Mouse (Mus musculus) midbrain, postnatal 0 days (tissue): ENCODE data around the gene Ldlrap1. TPM values are rescaled to one million over a fixed set of nuclear protein-coding genes. Genes with fewer than 3 reads are reported as not detected.

Experiments
- ATAC-seq: fragments of 200-750 bp; cut with Nextera tagmentation; 2 replicates; pipeline ENCODE4 v1.8.0; 2017; ENCODE audit warnings: moderate number of reproducible peaks, mild to moderate bottlenecking, moderate TSS enrichment, moderate library complexity; ENCODE audit not compliant: low FRiP score
- DNase-seq: peaks from one replicate; pipeline ENCODE4 v3.0.0-alpha.2; 2015; ENCODE audit warnings: low spot score
- H3K27ac ChIP-seq: fragments of 300-500 bp; sonication (generic); 2 replicates; pipeline ENCODE4 v1.5.1; 2014; ENCODE audit warnings: low read depth, mild to moderate bottlenecking, low read length, mixed read lengths
- H3K27me3 ChIP-seq: fragments of 300-500 bp; sonication (generic); 2 replicates; pipeline ENCODE4 v1.6.1; 2014; ENCODE audit warnings: low read length, control low read depth, mixed read lengths; ENCODE audit not compliant: insufficient read depth
- H3K36me3 ChIP-seq: fragments of 300-500 bp; sonication (generic); 2 replicates; pipeline ENCODE4 v1.6.1; 2014; ENCODE audit warnings: low read length, control low read depth, mixed read lengths; ENCODE audit not compliant: insufficient read depth
- H3K4me1 ChIP-seq: fragments of 300-500 bp; sonication (generic); 2 replicates; pipeline ENCODE4 v1.6.1; 2014; ENCODE audit warnings: mild to moderate bottlenecking, control low read depth, antibody characterized with exemption, low read length, mixed read lengths; ENCODE audit not compliant: insufficient read depth
- H3K4me2 ChIP-seq: fragments of 300-500 bp; sonication (generic); 2 replicates; pipeline ENCODE4 v1.6.1; 2014; ENCODE audit warnings: low read depth, mild to moderate bottlenecking, low read length, mixed read lengths; ENCODE audit not compliant: poor library complexity, severe bottlenecking
- H3K4me3 ChIP-seq: fragments of 300-500 bp; sonication (generic); 2 replicates; pipeline ENCODE4 v1.5.1; 2014; ENCODE audit warnings: low read depth, mild to moderate bottlenecking, low read length, moderate library complexity
- H3K9ac ChIP-seq: fragments of 300-500 bp; sonication (generic); replicated peaks from 2 replicates; pipeline ENCODE4 v1.6.1; 2014; ENCODE audit warnings: mild to moderate bottlenecking, low read length, moderate library complexity, mixed read lengths; ENCODE audit not compliant: poor library complexity, severe bottlenecking
- H3K9me3 ChIP-seq: fragments of 300-500 bp; sonication (generic); 2 replicates; pipeline ENCODE4 v1.6.1; 2016; ENCODE audit warnings: low read length, control low read depth
- CTCF ChIP-seq: IDR thresholded peaks from 2 replicates; pipeline ENCODE4 v1.5.1; 2016; ENCODE audit warnings: antibody characterized with exemption, mild to moderate bottlenecking
- WGBS: fragments of 180-500 bp; shearing (Covaris S2); extraction: QIAGEN DNeasy Blood & Tissue Kit; methylation state at CpG from one replicate; pipeline ENCODE4 v1.1.7; 2014; 5-methylcytosine and 5-hydroxymethylcytosine counted together
- polyA plus RNA-seq: library from polyadenylated mRNA; unstranded; fragments of >200 nt; fragmentation: Nextera tagmentation; extraction: Ambion mirVana; gene quantifications from 2 replicates; pipeline ENCODE4 v1.2.1, GENCODE M21; 2015
- total RNA-seq: library from RNA; depleted of rRNA; stranded (reverse); fragments of >200 nt; gene quantifications from 2 replicates; pipeline ENCODE4 v1.2.3, GENCODE M21; 2014

Gene Ldlrap1
- total and polyA plus RNA-seq, 2 experiments from 2014 or later, result 2.5 to 3.1 TPM

DNA sequence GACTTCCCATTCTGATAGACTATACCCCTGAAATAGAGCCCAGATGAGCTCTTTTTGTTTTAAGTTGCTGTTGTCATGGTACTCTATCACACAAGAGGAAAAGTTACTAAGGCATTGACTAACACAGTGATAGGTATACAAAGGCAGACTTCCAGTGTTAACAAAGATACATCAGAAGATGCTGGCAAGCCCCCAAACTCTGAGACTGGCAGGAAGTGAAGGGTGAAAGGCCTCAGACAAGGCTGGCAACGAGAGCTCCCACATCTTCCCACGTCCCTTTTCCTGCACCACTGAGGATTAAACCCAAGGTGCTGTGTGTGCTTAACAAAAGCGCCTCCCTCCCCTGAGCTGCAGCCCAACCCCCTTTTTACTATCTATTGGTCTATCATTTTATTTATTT, 44.6 kb downstream of the Ldlrap1 start:
- Histone ChIP-seq H3K36me3 (no peaks in the 10 kb centered on the region), H3K4me2 (no peak overlapping the region), H3K9me3 (no peaks in the 10 kb centered on the region), H3K9ac (no peak overlapping the region), H3K27me3 (no peaks in the 10 kb centered on the region), H3K4me3 (no peak overlapping the region), H3K27ac (no peak overlapping the region), H3K4me1 (no peaks in the 10 kb centered on the region)
- TF ChIP-seq CTCF, result no peak
- DNase-seq (no peak), ATAC-seq (no peak)
- WGBS, result 67% methylated on average over 3 of the region's 3 CpGs

DNA sequence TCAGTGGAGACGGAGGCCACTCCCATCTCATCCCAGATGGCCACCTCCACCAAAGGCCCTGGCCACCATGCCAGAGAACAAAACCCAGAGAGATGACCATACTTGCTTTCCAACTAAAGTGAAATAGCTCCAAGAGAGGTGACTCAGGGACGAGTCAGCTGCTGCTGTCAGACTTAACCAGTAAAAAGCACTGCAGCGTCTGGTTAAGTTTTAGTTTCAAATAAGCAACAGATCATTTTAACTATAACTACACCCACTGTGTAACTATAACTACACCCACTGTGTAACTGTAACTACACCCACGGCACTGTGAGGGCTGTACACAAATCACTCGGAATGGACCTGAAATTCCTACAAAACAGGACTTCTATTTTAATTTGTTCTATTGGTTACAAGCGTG, 46.7 kb downstream of the Ldlrap1 start:
- H3K4me1 ChIP-seq, result no peaks in the 10 kb centered on the region
- H3K9ac ChIP-seq, result no peak overlapping the region
- 89% methylated on average over 6 of the region's 6 CpGs for WGBS
- no peak for TF ChIP-seq CTCF
- no peak overlapping the region for H3K4me2 ChIP-seq
- H3K36me3 ChIP-seq, result no peaks in the 10 kb centered on the region
- no peak overlapping the region for H3K4me3 ChIP-seq
- DNase-seq (no peak), ATAC-seq (no peak)
- H3K9me3 ChIP-seq, result no peaks in the 10 kb centered on the region
- no peak overlapping the region for H3K27ac ChIP-seq
- H3K27me3 ChIP-seq, result no peaks in the 10 kb centered on the region

DNA sequence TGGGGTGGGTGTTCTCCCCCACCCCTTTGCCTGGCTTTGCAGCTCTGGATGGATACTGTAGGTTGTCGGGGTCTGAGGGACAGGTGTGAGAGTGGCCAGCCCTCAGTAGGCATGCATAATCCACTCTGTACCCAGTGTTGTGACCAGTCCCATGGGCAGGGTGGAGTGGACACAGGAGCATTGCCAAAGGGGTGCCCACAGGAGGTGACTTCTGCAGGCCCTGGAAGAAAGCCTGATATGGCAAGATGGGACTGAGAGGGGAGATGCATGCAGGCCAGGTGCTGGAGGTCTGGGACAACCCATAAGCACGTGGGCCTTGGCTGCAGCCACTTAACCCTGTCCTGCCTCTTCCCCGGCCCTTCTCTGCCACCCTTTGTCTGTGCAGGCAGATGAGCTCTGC, 47.5 kb downstream of the Ldlrap1 start:
- Histone ChIP-seq H3K27ac (no peak overlapping the region), H3K27me3 (no peaks in the 10 kb centered on the region), H3K4me2 (no peak overlapping the region), H3K4me1 (no peaks in the 10 kb centered on the region), H3K9ac (no peak overlapping the region), H3K9me3 (no peaks in the 10 kb centered on the region), H3K4me3 (no peak overlapping the region), H3K36me3 (no peaks in the 10 kb centered on the region)
- 70% methylated on average over 3 of the region's 3 CpGs for WGBS
- no peak for ATAC-seq
- DNase-seq, result no peak
- TF ChIP-seq CTCF, result no peak

DNA sequence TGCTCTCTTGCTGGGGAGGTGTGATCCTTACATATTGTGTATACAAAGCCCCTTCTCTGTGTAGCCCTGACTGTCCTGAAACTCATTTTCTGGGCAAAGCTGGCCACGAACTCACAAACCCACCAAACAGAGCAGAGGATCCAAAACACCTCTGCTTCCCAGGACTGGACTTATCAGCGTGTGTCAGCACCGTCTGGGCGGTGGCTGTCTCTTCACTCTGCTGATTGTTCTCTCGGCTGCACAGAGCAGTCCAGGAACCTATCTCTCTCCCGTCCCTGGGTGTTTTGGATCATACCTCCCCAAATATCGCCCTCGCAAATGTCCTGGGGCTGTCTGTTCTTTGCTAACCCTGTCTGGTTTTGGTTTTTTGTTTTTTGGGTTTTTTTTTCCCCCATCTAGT, 48.3 kb downstream of the Ldlrap1 start:
- H3K9me3 ChIP-seq, result no peaks in the 10 kb centered on the region
- ATAC-seq (no peak), DNase-seq (no peak)
- H3K4me1 ChIP-seq, result no peaks in the 10 kb centered on the region
- TF ChIP-seq CTCF, result no peak
- H3K36me3 ChIP-seq, result no peaks in the 10 kb centered on the region
- H3K27ac ChIP-seq, result no peak overlapping the region
- no peak overlapping the region for H3K9ac ChIP-seq
- no peak overlapping the region for H3K4me2 ChIP-seq
- H3K27me3 ChIP-seq, result no peaks in the 10 kb centered on the region
- 81% methylated on average over 8 of the region's 8 CpGs for WGBS
- no peak overlapping the region for H3K4me3 ChIP-seq

DNA sequence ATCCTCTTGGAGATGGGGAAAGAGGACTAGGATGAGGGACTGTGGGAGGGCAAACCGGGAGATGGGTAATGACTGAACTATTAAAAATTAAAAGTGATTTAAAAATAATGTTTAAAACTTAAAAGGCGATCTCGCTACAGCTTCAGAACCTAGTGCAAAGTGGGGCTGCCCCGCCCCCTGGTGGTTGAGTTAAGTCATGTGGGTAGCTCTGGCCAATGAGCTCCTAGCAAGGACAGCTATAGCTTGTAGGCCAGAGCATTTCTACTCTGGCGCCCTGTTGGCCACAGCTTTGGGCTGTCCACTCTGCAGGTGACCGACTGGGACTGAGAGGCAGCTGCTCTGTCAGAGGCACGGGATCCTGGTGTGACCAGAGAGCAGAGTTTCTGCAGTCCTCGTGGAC, 53.9 kb downstream of the Ldlrap1 start:
- Histone ChIP-seq H3K27me3 (no peaks in the 10 kb centered on the region), H3K9ac (no peak overlapping the region), H3K9me3 (no peaks in the 10 kb centered on the region), H3K4me1 (no peaks in the 10 kb centered on the region), H3K4me2 (peak overlapping the region; percentile 36; the same call in 1 of the 2 replicates), H3K27ac (no peak overlapping the region), H3K36me3 (no peaks in the 10 kb centered on the region), H3K4me3 (no peak overlapping the region)
- DNase-seq, result peak; percentile 89
- ATAC-seq, result peak; percentile 86
- TF ChIP-seq CTCF, result peak; percentile 85
- 8% methylated on average over 8 of the region's 8 CpGs for WGBS

DNA sequence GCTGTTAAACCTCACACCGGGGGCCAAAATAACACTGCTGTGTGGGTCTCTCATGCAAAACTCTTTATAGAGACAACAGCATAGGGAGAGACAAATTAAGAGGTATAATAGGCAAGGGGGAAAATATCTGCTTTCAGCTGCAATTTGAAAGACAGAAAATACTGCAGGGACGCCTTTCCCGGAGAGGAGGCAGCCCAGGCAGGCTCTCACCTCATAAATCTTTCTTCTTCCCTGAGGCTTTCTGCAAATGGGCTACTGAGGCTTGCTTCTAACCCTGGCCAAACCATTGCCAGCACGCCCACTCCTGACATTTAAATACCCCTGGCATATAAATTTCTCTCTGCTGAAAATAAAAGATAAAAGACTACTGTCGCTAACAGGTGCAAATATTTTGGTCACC, 62.5 kb downstream of the Ldlrap1 start:
- Histone ChIP-seq H3K4me2 (peak overlapping the region; percentile 99), H3K9ac (no peak overlapping the region), H3K36me3 (no peaks in the 10 kb centered on the region), H3K27me3 (no peaks in the 10 kb centered on the region), H3K9me3 (no peaks in the 10 kb centered on the region), H3K4me1 (peaks cover 16% of the 10 kb centered on the region), H3K27ac (0 out of 2 replicates have a peak overlapping the region, but pooled peaks have one; percentile 26), H3K4me3 (peak overlapping the region; percentile 69; the same call in 1 of the 2 replicates)
- ATAC-seq (no peak), DNase-seq (no peak)
- TF ChIP-seq CTCF, result no peak
- 50% methylated on average over 5 of the region's 5 CpGs for WGBS
